Mouse (Mus musculus) lung, postnatal 0 days (tissue): Measurements from ENCODE around the gene Lgr6.

Source experiments
- CTCF ChIP-seq: IDR thresholded peaks from 2 replicates; pipeline ENCODE4 v1.5.1; 2016; ENCODE audit warnings: antibody characterized with exemption, mild to moderate bottlenecking
- EP300 ChIP-seq: IDR thresholded peaks from 2 replicates; pipeline ENCODE4 v1.6.1; 2016; ENCODE audit warnings: antibody characterized with exemption, mild to moderate bottlenecking, control low read depth

- TF ChIP-seq CTCF (peak; percentile 29; the same call in 1 of the 2 replicates), EP300 (no peak)
These were observed 75.0 kb downstream of the Lgr6 start for GRCm38 (mm10) chr1:135030121-135030520.
